Mouse (Mus musculus) heart, embryonic 13.5 days (tissue): Measurements from ENCODE around the gene Tnfrsf14. TPM values are rescaled to one million over a fixed set of nuclear protein-coding genes. Genes with fewer than 3 reads are reported as not detected.

Experiments
- ATAC-seq: fragments of 200-750 bp; cut with Nextera tagmentation; 2 replicates; pipeline ENCODE4 v1.8.0; 2017; ENCODE audit warnings: moderate TSS enrichment; ENCODE audit not compliant: insufficient number of reproducible peaks, low FRiP score, low TSS enrichment; ENCODE audit errors: extremely low read depth
- H3K27ac ChIP-seq: fragments of 300-500 bp; sonication (generic); replicated peaks from 2 replicates; pipeline ENCODE4 v1.5.1; 2015; ENCODE audit warnings: moderate library complexity, mild to moderate bottlenecking, inconsistent platforms
- H3K27me3 ChIP-seq: fragments of 300-500 bp; sonication (generic); replicated peaks from 2 replicates; pipeline ENCODE4 v1.6.1; 2015; ENCODE audit warnings: mild to moderate bottlenecking, inconsistent platforms
- H3K36me3 ChIP-seq: fragments of 300-500 bp; sonication (generic); 2 replicates; pipeline ENCODE4 v1.6.1; 2015; ENCODE audit warnings: mild to moderate bottlenecking, inconsistent platforms
- H3K4me1 ChIP-seq: fragments of 300-500 bp; sonication (generic); 2 replicates; pipeline ENCODE4 v1.6.1; 2015; ENCODE audit warnings: inconsistent platforms
- H3K4me2 ChIP-seq: fragments of 300-500 bp; sonication (generic); 2 replicates; pipeline ENCODE4 v1.6.1; 2015; ENCODE audit warnings: inconsistent platforms, mild to moderate bottlenecking, moderate library complexity
- H3K4me3 ChIP-seq: fragments of 300-500 bp; sonication (generic); 2 replicates; pipeline ENCODE4 v1.5.1; 2015; ENCODE audit warnings: moderate library complexity, mild to moderate bottlenecking, inconsistent platforms
- H3K9ac ChIP-seq: fragments of 300-500 bp; sonication (generic); 2 replicates; pipeline ENCODE4 v1.6.1; 2015; ENCODE audit warnings: inconsistent platforms, mild to moderate bottlenecking, moderate library complexity
- H3K9me3 ChIP-seq: fragments of 300-500 bp; sonication (generic); 2 replicates; pipeline ENCODE4 v1.6.1; 2016; ENCODE audit warnings: inconsistent platforms
- WGBS: fragments of 180-500 bp; shearing (Covaris S2); methylation state at CpG from one replicate; pipeline ENCODE4 v1.1.7; 2015; ENCODE audit warnings: mixed read lengths; 5-methylcytosine and 5-hydroxymethylcytosine counted together
- polyA plus RNA-seq: library from polyadenylated mRNA; unstranded; fragments of >200 nt; fragmentation: Nextera tagmentation; extraction: Ambion mirVana; gene quantifications from 2 replicates; pipeline ENCODE4 v1.2.1, GENCODE M21; 2015

The Tnfrsf14 gene
- 2.1 and 2.6 TPM in 2 replicates for polyA plus RNA-seq

DNA sequence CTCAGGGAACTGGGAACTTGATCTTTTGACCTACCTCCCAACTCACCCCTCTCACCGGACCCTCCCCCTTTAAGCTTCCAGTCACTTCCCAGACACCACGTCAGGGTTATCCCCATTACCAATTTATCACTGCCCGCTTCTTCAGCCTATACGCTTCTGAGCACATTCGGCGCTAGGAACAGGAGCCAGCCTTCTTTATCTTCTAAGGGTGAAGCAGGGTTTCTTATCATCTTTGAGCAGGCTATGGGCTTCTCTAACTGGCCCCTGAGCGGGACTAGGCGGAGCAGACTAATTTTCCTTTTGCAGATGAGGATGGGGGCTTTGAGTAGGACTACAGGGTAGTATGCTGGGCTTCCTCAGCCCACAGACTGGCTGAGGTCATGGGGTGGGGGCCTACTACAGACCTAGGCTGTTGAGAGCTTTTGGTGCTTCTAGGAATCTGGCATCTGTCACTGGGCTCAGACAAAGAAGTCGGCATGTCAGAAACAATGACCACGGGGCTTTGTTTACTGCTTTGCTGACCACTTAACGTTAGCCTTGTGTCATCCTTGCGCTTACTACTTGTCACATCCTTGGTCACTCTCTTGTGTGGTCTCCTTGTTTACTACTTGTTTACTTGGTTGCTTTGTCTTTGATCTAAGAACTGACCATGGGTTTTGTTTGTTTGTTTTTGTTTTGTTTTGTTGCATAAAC lies at the start of gene Tnfrsf14:
Gene Tnfrsf14, minus strand, starts transcription at position 169 of the 693 bp plus-strand sequence.
- Histone ChIP-seq H3K36me3 (no peaks in the 10 kb centered on the region), H3K9me3 (no peaks in the 10 kb centered on the region), H3K4me3 (peak within 1 kb of the TSS; percentile 32), H3K4me2 (peak within 1 kb of the TSS; percentile 56), H3K4me1 (peaks cover 18% of the 10 kb centered on the region), H3K27me3 (peaks cover 9% of the 10 kb centered on the region; the same call in 1 of the 2 replicates), H3K9ac (peak within 1 kb of the TSS; percentile 61), H3K27ac (peak within 1 kb of the TSS; percentile 73)
- 12% methylated on average over 12 of the region's 12 CpGs for WGBS
- peak; percentile 56; the same call in 1 of the 2 replicates for ATAC-seq

GRCm38 (mm10) chr4:154974163-154974611 lies 45.8 kb upstream of the Tnfrsf14 start:
- WGBS: 82% methylated on average over 11 of the region's 11 CpGs
- H3K9me3 ChIP-seq: no peaks in the 10 kb centered on the region
- H3K36me3 ChIP-seq: peaks cover 100% of the 10 kb centered on the region
- no peaks in the 10 kb centered on the region for H3K27me3 ChIP-seq
- H3K4me3 ChIP-seq: no peak overlapping the region
- no peak overlapping the region for H3K4me2 ChIP-seq
- no peak for ATAC-seq
- H3K27ac ChIP-seq: no peak overlapping the region
- no peaks in the 10 kb centered on the region for H3K4me1 ChIP-seq
- H3K9ac ChIP-seq: no peak overlapping the region

DNA sequence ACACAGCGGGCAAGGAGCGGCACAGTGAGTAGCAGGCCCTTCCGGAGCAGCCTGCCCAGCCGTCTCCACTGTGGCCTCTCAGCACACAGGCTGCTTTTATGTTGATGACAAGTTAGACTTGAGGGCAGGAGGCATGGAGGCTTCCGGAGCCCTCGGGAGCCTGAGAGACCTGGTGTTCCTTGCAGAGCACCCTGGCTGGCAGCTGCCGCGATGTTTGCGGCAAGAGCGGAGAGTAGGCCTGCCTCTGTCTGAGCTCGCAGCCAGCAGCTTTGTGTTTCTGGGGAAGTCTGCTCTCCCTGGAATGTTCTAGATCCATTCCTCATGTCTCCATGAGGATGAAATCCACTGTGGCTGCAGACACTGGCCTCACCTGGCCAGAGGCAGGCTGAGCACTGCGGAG lies 44.2 kb upstream of the Tnfrsf14 start:
- Histone ChIP-seq H3K36me3 (peaks cover 94% of the 10 kb centered on the region), H3K27me3 (no peaks in the 10 kb centered on the region)

GRCm38 (mm10) chr4:154967173-154967572 lies 38.8 kb upstream of the Tnfrsf14 start:
- Histone ChIP-seq H3K9ac (no peak overlapping the region), H3K36me3 (peaks cover 52% of the 10 kb centered on the region), H3K4me3 (no peak overlapping the region), H3K27ac (peak overlapping the region; percentile 73; the same call in 1 of the 2 replicates), H3K4me1 (peaks cover 50% of the 10 kb centered on the region), H3K27me3 (peaks cover 14% of the 10 kb centered on the region), H3K4me2 (no peak overlapping the region), H3K9me3 (no peaks in the 10 kb centered on the region)
- ATAC-seq: no peak
- 62% methylated on average over 5 of the region's 5 CpGs for WGBS

More for the DNA sequence above, 44.2 kb upstream of the Tnfrsf14 start:
- Histone ChIP-seq H3K9ac (no peak overlapping the region), H3K27ac (no peak overlapping the region), H3K4me1 (peaks cover 10% of the 10 kb centered on the region), H3K4me2 (no peak overlapping the region), H3K4me3 (no peak overlapping the region), H3K9me3 (no peaks in the 10 kb centered on the region)
- WGBS: 92% methylated on average over 12 of the region's 12 CpGs
- ATAC-seq: no peak

- peaks cover 39% of the 10 kb centered on the region for H3K36me3 ChIP-seq
- H3K27me3 ChIP-seq: peaks cover 27% of the 10 kb centered on the region
- peak overlapping the region; percentile 73 for H3K27ac ChIP-seq
- H3K4me1 ChIP-seq: peaks cover 62% of the 10 kb centered on the region
- 71% methylated on average over 3 of the region's 3 CpGs for WGBS
- no peaks in the 10 kb centered on the region for H3K9me3 ChIP-seq
- peak overlapping the region; percentile 93 for H3K4me3 ChIP-seq
- no peak for ATAC-seq
- peak overlapping the region; percentile 95 for H3K9ac ChIP-seq
- peak overlapping the region; percentile 90 for H3K4me2 ChIP-seq
Measured at GRCm38 (mm10) chr4:154965856-154966255, 37.5 kb upstream of the Tnfrsf14 start.

DNA sequence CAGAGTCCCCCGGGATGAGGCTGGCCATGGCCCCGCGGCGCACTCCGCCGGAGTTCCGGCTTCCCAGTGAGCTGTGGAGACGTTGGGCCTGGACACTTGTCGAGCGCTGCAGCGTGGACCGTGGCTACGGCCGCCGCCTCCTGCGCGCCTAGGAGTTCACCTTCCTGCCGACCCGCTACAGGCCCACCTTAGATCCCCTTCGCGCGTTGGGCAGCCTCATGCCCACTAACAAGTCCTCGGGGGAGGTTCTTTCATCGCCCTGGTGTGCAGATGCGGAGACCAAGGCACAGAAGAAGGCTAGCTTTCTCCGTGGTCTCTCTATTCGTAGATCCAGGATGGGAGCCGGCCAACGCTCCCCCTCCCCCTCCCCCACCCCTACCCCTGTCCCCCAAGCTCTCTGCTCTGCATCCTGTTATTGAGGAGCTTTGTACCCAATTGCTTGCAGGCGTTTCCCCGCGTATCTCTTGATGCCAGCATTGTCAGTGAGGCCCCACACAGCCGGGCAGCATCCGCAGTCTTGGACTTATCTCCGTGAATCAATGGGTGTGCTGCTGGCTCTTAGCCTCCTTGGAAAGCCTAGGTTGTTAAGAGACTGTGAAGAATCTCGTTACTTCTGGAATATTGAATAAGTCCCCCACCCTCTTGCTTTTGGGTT lies 36.3 kb upstream of the Tnfrsf14 start:
- ATAC-seq: 0 out of 2 replicates have a peak, but pooled peaks have one; percentile 1
- Histone ChIP-seq H3K4me1 (peaks cover 70% of the 10 kb centered on the region), H3K4me2 (peak overlapping the region; percentile 90), H3K36me3 (peaks cover 28% of the 10 kb centered on the region), H3K27me3 (peaks cover 38% of the 10 kb centered on the region), H3K9me3 (no peaks in the 10 kb centered on the region), H3K4me3 (peak overlapping the region; percentile 93), H3K27ac (peak overlapping the region; percentile 92), H3K9ac (peak overlapping the region; percentile 95)
- WGBS: under 1% methylated on average over 36 of the region's 36 CpGs

GRCm38 (mm10) chr4:154963901-154964580 lies 35.7 kb upstream of the Tnfrsf14 start, which contains the start of gene Pank4:
TSS of gene Pank4 (plus strand) at chr4:154964123.
- no peaks in the 10 kb centered on the region for H3K9me3 ChIP-seq
- H3K27ac ChIP-seq: peak within 1 kb of the TSS; percentile 92
- H3K9ac ChIP-seq: peak within 1 kb of the TSS; percentile 95
- peak within 1 kb of the TSS; percentile 93 for H3K4me3 ChIP-seq
- H3K4me1 ChIP-seq: peaks cover 70% of the 10 kb centered on the region
- peaks cover 21% of the 10 kb centered on the region for H3K36me3 ChIP-seq
- H3K27me3 ChIP-seq: peaks cover 45% of the 10 kb centered on the region
- peak within 1 kb of the TSS; percentile 90 for H3K4me2 ChIP-seq
- peak; percentile 86 for ATAC-seq
- WGBS: under 1% methylated on average over 66 of the region's 66 CpGs

GRCm38 (mm10) chr4:154963190-154963836 lies 35.0 kb upstream of the Tnfrsf14 start:
- Histone ChIP-seq H3K4me1 (peaks cover 72% of the 10 kb centered on the region), H3K4me2 (peak overlapping the region; percentile 90), H3K4me3 (peak overlapping the region; percentile 93), H3K9ac (peak overlapping the region; percentile 62), H3K9me3 (no peaks in the 10 kb centered on the region), H3K27ac (peak overlapping the region; percentile 92; the same call in 1 of the 2 replicates), H3K36me3 (peaks cover 19% of the 10 kb centered on the region), H3K27me3 (peaks cover 52% of the 10 kb centered on the region)
- WGBS: 28% methylated on average over 11 of the region's 11 CpGs
- no peak for ATAC-seq

- Histone ChIP-seq H3K36me3 (peaks cover 14% of the 10 kb centered on the region), H3K4me1 (peaks cover 72% of the 10 kb centered on the region), H3K27me3 (peaks cover 59% of the 10 kb centered on the region), H3K4me2 (no peak overlapping the region), H3K9me3 (no peaks in the 10 kb centered on the region), H3K9ac (no peak overlapping the region), H3K27ac (no peak overlapping the region), H3K4me3 (0 out of 2 replicates have a peak overlapping the region, but pooled peaks have one; percentile 93)
- 80% methylated on average over 7 of the region's 7 CpGs for WGBS
- no peak for ATAC-seq
Measured at GRCm38 (mm10) chr4:154962683-154963082, 34.3 kb upstream of the Tnfrsf14 start.

DNA sequence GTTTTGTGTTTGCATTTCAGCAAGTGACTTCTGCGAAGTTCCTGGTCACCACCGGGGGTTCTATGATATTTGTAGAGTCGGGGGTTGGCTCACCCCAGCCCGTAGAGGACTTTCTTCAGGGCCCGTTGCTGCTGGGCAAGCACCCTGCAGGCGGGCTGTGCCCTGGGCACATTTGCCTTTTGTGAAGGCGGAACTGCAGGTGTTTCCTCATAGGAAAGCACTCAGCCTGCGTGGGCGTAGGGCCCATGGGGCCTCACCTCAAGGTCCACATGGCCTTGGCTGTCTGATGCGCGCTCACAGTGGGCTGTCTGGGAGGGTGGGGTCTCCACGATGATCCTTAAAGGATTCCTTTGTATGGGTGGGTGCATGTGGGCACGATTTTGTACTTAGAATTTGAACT lies 33.5 kb upstream of the Tnfrsf14 start:
- Histone ChIP-seq H3K27me3 (peaks cover 66% of the 10 kb centered on the region), H3K27ac (no peak overlapping the region), H3K4me2 (peak overlapping the region; percentile 85), H3K36me3 (peaks cover 10% of the 10 kb centered on the region), H3K4me1 (peaks cover 67% of the 10 kb centered on the region), H3K4me3 (peak overlapping the region; percentile 56), H3K9me3 (no peaks in the 10 kb centered on the region), H3K9ac (no peak overlapping the region)
- ATAC-seq: no peak
- 33% methylated on average over 13 of the region's 13 CpGs for WGBS
